Mouse (Mus musculus): ENCODE measurements around the gene Wdr59. TPM values are rescaled to one million over a fixed set of nuclear protein-coding genes. Genes with fewer than 3 reads are reported as not detected.

Gene Wdr59
- polyA plus RNA-seq (2014; fragmentation: Nextera tagmentation; extraction: Ambion mirVana) = 2.9 TPM in 2 replicates

GRCm38 (mm10) chr8:111521713-111522429 lies at the start of gene Wdr59:
Wdr59 (minus strand) TSS chr8:111522092.
- H3K4me3 ChIP-seq (ENCODE audit: low read depth, low read length) = peak within 1 kb of the TSS; percentile 72
- H3K4me1 ChIP-seq (ENCODE audit: control insufficient read depth, insufficient read depth, low read length) = peaks cover 4% of the 10 kb centered on the region; the same call in 1 of the 2 replicates
- H3K4me2 ChIP-seq = peak within 1 kb of the TSS; percentile 62
- DNase-seq (ENCODE audit: low spot score, missing footprints) = peak; percentile 100
- WGBS = 1% methylated on average over 34 of the region's 34 CpGs
- no peak within 1 kb of the TSS for H3K27ac ChIP-seq (ENCODE audit: low read depth, low read length)
- no peaks in the 10 kb centered on the region for H3K9me3 ChIP-seq (ENCODE audit: control insufficient read depth, low read length)
- no peaks in the 10 kb centered on the region for H3K36me3 ChIP-seq (ENCODE audit: control insufficient read depth, insufficient read depth, low read length)
- no peaks in the 10 kb centered on the region for H3K27me3 ChIP-seq (ENCODE audit: control insufficient read depth, insufficient read depth, low read length)
- peak; percentile 99 for ATAC-seq (ENCODE audit: low FRiP score)
- peak within 1 kb of the TSS; percentile 58 for H3K9ac ChIP-seq (ENCODE audit: low read length)

GRCm38 (mm10) chr8:111571661-111572060 lies 49.8 kb upstream of the Wdr59 start:
- H3K27ac ChIP-seq (ENCODE audit: low read depth, low read length) = no peak overlapping the region
- no peak overlapping the region for H3K9ac ChIP-seq (ENCODE audit: low read length)
- no peaks in the 10 kb centered on the region for H3K27me3 ChIP-seq (ENCODE audit: control insufficient read depth, insufficient read depth, low read length)
- no peak overlapping the region for H3K4me2 ChIP-seq
- ATAC-seq (ENCODE audit: low FRiP score) = no peak
- no peaks in the 10 kb centered on the region for H3K36me3 ChIP-seq (ENCODE audit: control insufficient read depth, insufficient read depth, low read length)
- H3K4me3 ChIP-seq (ENCODE audit: low read depth, low read length) = no peak overlapping the region
- WGBS = 89% methylated on average over 10 of the region's 10 CpGs
- H3K4me1 ChIP-seq (ENCODE audit: control insufficient read depth, insufficient read depth, low read length) = peaks cover 27% of the 10 kb centered on the region
- H3K9me3 ChIP-seq (ENCODE audit: control insufficient read depth, low read length) = no peaks in the 10 kb centered on the region
- DNase-seq (ENCODE audit: low spot score, missing footprints) = no peak

- H3K9me3 ChIP-seq (ENCODE audit: control insufficient read depth, low read length) = no peaks in the 10 kb centered on the region
- DNase-seq (ENCODE audit: low spot score, missing footprints) (no peak), ATAC-seq (ENCODE audit: low FRiP score) (no peak)
- no peaks in the 10 kb centered on the region for H3K36me3 ChIP-seq (ENCODE audit: control insufficient read depth, insufficient read depth, low read length)
- no peak overlapping the region for H3K4me3 ChIP-seq (ENCODE audit: low read depth, low read length)
- peaks cover 27% of the 10 kb centered on the region for H3K4me1 ChIP-seq (ENCODE audit: control insufficient read depth, insufficient read depth, low read length)
- H3K27ac ChIP-seq (ENCODE audit: low read depth, low read length) = no peak overlapping the region
- WGBS = 83% methylated on average over 2 of the region's 2 CpGs
- H3K9ac ChIP-seq (ENCODE audit: low read length) = no peak overlapping the region
- no peaks in the 10 kb centered on the region for H3K27me3 ChIP-seq (ENCODE audit: control insufficient read depth, insufficient read depth, low read length)
- H3K4me2 ChIP-seq = no peak overlapping the region
These were observed 48.5 kb upstream of the Wdr59 start for GRCm38 (mm10) chr8:111570432-111570831.

- DNase-seq (ENCODE audit: low spot score, missing footprints) (no peak), ATAC-seq (ENCODE audit: low FRiP score) (no peak)
- Histone ChIP-seq H3K4me1 (ENCODE audit: control insufficient read depth, insufficient read depth, low read length) (peaks cover 27% of the 10 kb centered on the region), H3K9ac (ENCODE audit: low read length) (no peak overlapping the region), H3K4me3 (ENCODE audit: low read depth, low read length) (no peak overlapping the region), H3K9me3 (ENCODE audit: control insufficient read depth, low read length) (no peaks in the 10 kb centered on the region), H3K36me3 (ENCODE audit: control insufficient read depth, insufficient read depth, low read length) (no peaks in the 10 kb centered on the region), H3K4me2 (no peak overlapping the region), H3K27me3 (ENCODE audit: control insufficient read depth, insufficient read depth, low read length) (no peaks in the 10 kb centered on the region), H3K27ac (ENCODE audit: low read depth, low read length) (no peak overlapping the region)
- 90% methylated on average over 4 of the region's 4 CpGs for WGBS
These were observed 48.0 kb upstream of the Wdr59 start for GRCm38 (mm10) chr8:111569926-111570325.

GRCm38 (mm10) chr8:111568029-111568428 lies 46.1 kb upstream of the Wdr59 start:
- Histone ChIP-seq H3K27me3 (ENCODE audit: control insufficient read depth, insufficient read depth, low read length) (no peaks in the 10 kb centered on the region), H3K4me2 (no peak overlapping the region), H3K9ac (ENCODE audit: low read length) (no peak overlapping the region), H3K9me3 (ENCODE audit: control insufficient read depth, low read length) (no peaks in the 10 kb centered on the region), H3K36me3 (ENCODE audit: control insufficient read depth, insufficient read depth, low read length) (no peaks in the 10 kb centered on the region), H3K27ac (ENCODE audit: low read depth, low read length) (no peak overlapping the region), H3K4me1 (ENCODE audit: control insufficient read depth, insufficient read depth, low read length) (peaks cover 25% of the 10 kb centered on the region), H3K4me3 (ENCODE audit: low read depth, low read length) (no peak overlapping the region)
- 62% methylated on average over 3 of the region's 3 CpGs for WGBS
- peak; percentile 82 for DNase-seq (ENCODE audit: low spot score, missing footprints)
- no peak for ATAC-seq (ENCODE audit: low FRiP score)

- no peak overlapping the region for H3K27ac ChIP-seq (ENCODE audit: low read depth, low read length)
These were observed 45.7 kb upstream of the Wdr59 start for GRCm38 (mm10) chr8:111567571-111567970.

GRCm38 (mm10) chr8:111566326-111566725 lies 44.4 kb upstream of the Wdr59 start:
- Histone ChIP-seq H3K4me2 (no peak overlapping the region), H3K9ac (ENCODE audit: low read length) (no peak overlapping the region), H3K27me3 (ENCODE audit: control insufficient read depth, insufficient read depth, low read length) (no peaks in the 10 kb centered on the region), H3K27ac (ENCODE audit: low read depth, low read length) (no peak overlapping the region), H3K9me3 (ENCODE audit: control insufficient read depth, low read length) (no peaks in the 10 kb centered on the region), H3K36me3 (ENCODE audit: control insufficient read depth, insufficient read depth, low read length) (no peaks in the 10 kb centered on the region), H3K4me1 (ENCODE audit: control insufficient read depth, insufficient read depth, low read length) (peaks cover 15% of the 10 kb centered on the region), H3K4me3 (ENCODE audit: low read depth, low read length) (no peak overlapping the region)
- no peak for ATAC-seq (ENCODE audit: low FRiP score)
- 71% methylated on average over 9 of the region's 9 CpGs for WGBS
- DNase-seq (ENCODE audit: low spot score, missing footprints) = peak; percentile 75

More at GRCm38 (mm10) chr8:111567571-111567970, 45.7 kb upstream of the Wdr59 start:
- DNase-seq (ENCODE audit: low spot score, missing footprints) (peak; percentile 31), ATAC-seq (ENCODE audit: low FRiP score) (no peak)
- Histone ChIP-seq H3K9me3 (ENCODE audit: control insufficient read depth, low read length) (no peaks in the 10 kb centered on the region), H3K4me2 (no peak overlapping the region), H3K9ac (ENCODE audit: low read length) (no peak overlapping the region), H3K36me3 (ENCODE audit: control insufficient read depth, insufficient read depth, low read length) (no peaks in the 10 kb centered on the region), H3K27me3 (ENCODE audit: control insufficient read depth, insufficient read depth, low read length) (no peaks in the 10 kb centered on the region), H3K4me3 (ENCODE audit: low read depth, low read length) (no peak overlapping the region), H3K4me1 (ENCODE audit: control insufficient read depth, insufficient read depth, low read length) (peaks cover 20% of the 10 kb centered on the region)
- 77% methylated on average over 3 of the region's 3 CpGs for WGBS

- Histone ChIP-seq H3K9ac (ENCODE audit: low read length) (no peak overlapping the region), H3K27me3 (ENCODE audit: control insufficient read depth, insufficient read depth, low read length) (no peaks in the 10 kb centered on the region), H3K9me3 (ENCODE audit: control insufficient read depth, low read length) (no peaks in the 10 kb centered on the region), H3K4me1 (ENCODE audit: control insufficient read depth, insufficient read depth, low read length) (peaks cover 15% of the 10 kb centered on the region), H3K27ac (ENCODE audit: low read depth, low read length) (no peak overlapping the region), H3K36me3 (ENCODE audit: control insufficient read depth, insufficient read depth, low read length) (no peaks in the 10 kb centered on the region), H3K4me3 (ENCODE audit: low read depth, low read length) (no peak overlapping the region), H3K4me2 (no peak overlapping the region)
- ATAC-seq (ENCODE audit: low FRiP score) = no peak
- DNase-seq (ENCODE audit: low spot score, missing footprints) = peak; percentile 31
- WGBS = 43% methylated on average over 5 of the region's 5 CpGs
These were observed 43.9 kb upstream of the Wdr59 start for GRCm38 (mm10) chr8:111565784-111566191.

- Histone ChIP-seq H3K9ac (ENCODE audit: low read length) (no peak overlapping the region), H3K27me3 (ENCODE audit: control insufficient read depth, insufficient read depth, low read length) (no peaks in the 10 kb centered on the region), H3K27ac (ENCODE audit: low read depth, low read length) (no peak overlapping the region), H3K9me3 (ENCODE audit: control insufficient read depth, low read length) (no peaks in the 10 kb centered on the region), H3K4me1 (ENCODE audit: control insufficient read depth, insufficient read depth, low read length) (peaks cover 8% of the 10 kb centered on the region), H3K4me2 (no peak overlapping the region), H3K4me3 (ENCODE audit: low read depth, low read length) (no peak overlapping the region), H3K36me3 (ENCODE audit: control insufficient read depth, insufficient read depth, low read length) (no peaks in the 10 kb centered on the region)
- DNase-seq (ENCODE audit: low spot score, missing footprints) = no peak
- WGBS = 86% methylated on average over 2 of the region's 2 CpGs
- ATAC-seq (ENCODE audit: low FRiP score) = no peak
These were observed 42.2 kb upstream of the Wdr59 start for GRCm38 (mm10) chr8:111564093-111564492.
